Mouse (Mus musculus): ENCODE measurements around the gene Kif19a. TPM values are rescaled to one million over a fixed set of nuclear protein-coding genes. Genes with fewer than 3 reads are reported as not detected.

Kif19a gene
- polyA plus RNA-seq, 1 experiment from 2014 or later = 0.15 TPM

DNA sequence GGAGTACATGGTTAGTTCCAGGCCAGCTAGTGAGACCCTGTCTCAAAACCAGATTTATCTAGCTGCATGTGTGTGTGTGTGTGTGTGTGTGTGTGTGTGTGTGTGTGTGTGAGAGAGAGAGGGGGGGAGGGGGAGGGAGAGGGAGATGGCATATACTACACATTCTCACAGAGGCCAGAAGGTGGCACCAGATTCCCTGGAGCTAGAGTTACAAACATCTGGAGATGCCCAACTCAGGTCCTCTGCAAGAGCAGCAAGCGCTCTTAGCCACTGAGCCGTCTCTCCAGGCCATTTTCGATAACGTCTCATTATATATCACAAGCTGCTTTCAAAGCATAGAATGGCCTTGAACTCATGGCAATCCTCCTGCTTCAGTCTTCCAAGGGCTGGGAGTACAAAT lies 33.5 kb upstream of the Kif19a start:
- H3K27me3 ChIP-seq = 0 out of 2 replicates have a peak, but pooled peaks cover 5% of the 10 kb centered on the region
- WGBS = 62% methylated on average over 4 of the region's 4 CpGs
- no peak overlapping the region for H3K4me3 ChIP-seq
- no peak for ATAC-seq (ENCODE audit: insufficient number of reproducible peaks, low FRiP score, low TSS enrichment, low read depth)
- no peaks in the 10 kb centered on the region for H3K9me3 ChIP-seq
- H3K36me3 ChIP-seq = no peaks in the 10 kb centered on the region
- H3K9ac ChIP-seq = no peak overlapping the region
- peaks cover 16% of the 10 kb centered on the region for H3K4me1 ChIP-seq
- H3K27ac ChIP-seq = no peak overlapping the region
- H3K4me2 ChIP-seq = no peak overlapping the region

DNA sequence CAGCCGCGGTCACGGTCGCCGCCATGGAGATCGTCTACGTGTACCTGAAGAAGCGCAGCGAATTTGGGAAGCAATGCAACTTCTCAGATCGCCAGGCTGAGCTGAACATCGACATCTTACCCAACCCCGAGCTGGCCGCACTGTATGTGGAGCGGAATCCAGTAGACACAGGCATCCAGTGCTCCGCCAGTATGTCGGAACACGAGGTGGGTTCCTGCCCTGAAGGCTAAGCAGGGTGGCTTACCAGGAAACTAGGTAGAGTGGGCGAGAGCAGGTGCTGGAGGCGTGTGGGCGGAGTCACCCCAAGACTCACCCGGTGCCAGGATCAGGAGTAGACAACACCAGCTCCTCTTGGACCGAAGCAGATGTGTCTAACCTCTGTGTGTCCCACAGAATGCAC lies 32.3 kb upstream of the Kif19a start:
- peaks cover 8% of the 10 kb centered on the region for H3K4me1 ChIP-seq
- H3K9me3 ChIP-seq = no peaks in the 10 kb centered on the region
- H3K27me3 ChIP-seq = no peaks in the 10 kb centered on the region
- no peaks in the 10 kb centered on the region for H3K36me3 ChIP-seq
- no peak overlapping the region for H3K4me3 ChIP-seq
- no peak overlapping the region for H3K27ac ChIP-seq
- no peak overlapping the region for H3K4me2 ChIP-seq
- no peak for ATAC-seq (ENCODE audit: insufficient number of reproducible peaks, low FRiP score, low TSS enrichment, low read depth)
- 81% methylated on average over 22 of the region's 22 CpGs for WGBS
- H3K9ac ChIP-seq = no peak overlapping the region

DNA sequence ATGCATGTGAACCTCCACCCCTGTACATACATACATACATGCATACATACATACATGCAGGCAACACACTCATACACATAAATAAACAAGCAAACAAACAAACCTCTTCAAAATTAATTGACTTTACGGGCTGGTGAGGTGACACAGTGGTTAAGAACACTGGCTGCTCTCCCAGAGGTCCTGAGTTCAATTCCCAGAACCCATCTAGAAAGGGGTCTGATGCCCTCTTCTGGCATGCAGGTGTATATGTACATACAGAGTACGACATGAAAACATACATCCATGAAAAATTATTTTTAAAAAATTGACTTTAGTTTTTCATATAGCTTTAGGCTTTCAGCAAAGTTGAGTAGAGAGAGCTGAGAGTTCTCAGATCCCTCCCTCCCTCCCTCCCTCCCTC lies 29.1 kb upstream of the Kif19a start:
- Histone ChIP-seq H3K36me3 (no peaks in the 10 kb centered on the region), H3K4me3 (no peak overlapping the region), H3K9ac (no peak overlapping the region), H3K27ac (no peak overlapping the region), H3K9me3 (no peaks in the 10 kb centered on the region), H3K4me1 (peaks cover 9% of the 10 kb centered on the region; the same call in 1 of the 2 replicates), H3K27me3 (0 out of 2 replicates have a peak, but pooled peaks cover 3% of the 10 kb centered on the region), H3K4me2 (no peak overlapping the region)
- no peak for ATAC-seq (ENCODE audit: insufficient number of reproducible peaks, low FRiP score, low TSS enrichment, low read depth)
- WGBS = 75% methylated on average over 2 of the region's 2 CpGs

DNA sequence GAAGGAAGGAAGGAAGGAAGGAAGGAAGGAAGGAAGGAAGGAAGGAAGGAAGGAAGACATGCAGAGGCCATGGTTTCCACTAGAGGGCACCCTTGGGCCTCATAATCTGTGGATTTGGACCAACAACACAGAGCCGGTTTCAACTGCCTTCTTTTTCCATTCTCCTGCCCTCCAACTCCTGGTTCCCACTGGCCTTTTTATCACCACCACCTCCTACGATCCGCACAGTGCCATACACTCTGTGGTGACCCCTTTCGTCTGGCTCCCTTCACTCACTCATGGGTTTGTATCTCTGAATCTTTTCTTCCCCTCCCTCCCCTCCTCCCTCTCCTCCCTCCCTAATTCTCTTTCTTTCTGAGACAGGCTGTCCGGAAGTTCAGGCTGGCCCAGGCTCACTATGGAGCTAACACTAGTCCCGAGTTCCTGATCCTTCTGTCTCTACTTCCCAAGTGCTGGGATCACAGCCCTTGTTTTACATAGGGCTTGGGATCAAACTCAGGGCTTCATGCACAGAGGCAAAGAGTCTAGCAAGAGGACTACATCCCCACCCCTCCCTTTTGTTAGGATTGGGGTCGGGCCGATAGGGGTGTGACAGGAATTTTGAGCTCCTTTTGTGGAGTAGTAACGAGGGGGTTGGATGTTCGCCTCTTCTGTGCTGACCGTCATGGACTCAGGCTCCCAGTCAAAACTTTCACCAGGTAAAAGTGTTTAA lies 28.1 kb upstream of the Kif19a start:
- H3K9me3 ChIP-seq = no peaks in the 10 kb centered on the region
- no peak overlapping the region for H3K9ac ChIP-seq
- peaks cover 9% of the 10 kb centered on the region; the same call in 1 of the 2 replicates for H3K4me1 ChIP-seq
- no peak for ATAC-seq (ENCODE audit: insufficient number of reproducible peaks, low FRiP score, low TSS enrichment, low read depth)
- 41% methylated on average over 11 of the region's 11 CpGs for WGBS
- H3K27me3 ChIP-seq = 0 out of 2 replicates have a peak, but pooled peaks cover 3% of the 10 kb centered on the region
- no peak overlapping the region for H3K4me3 ChIP-seq
- H3K36me3 ChIP-seq = no peaks in the 10 kb centered on the region
- no peak overlapping the region for H3K4me2 ChIP-seq
- no peak overlapping the region for H3K27ac ChIP-seq

DNA sequence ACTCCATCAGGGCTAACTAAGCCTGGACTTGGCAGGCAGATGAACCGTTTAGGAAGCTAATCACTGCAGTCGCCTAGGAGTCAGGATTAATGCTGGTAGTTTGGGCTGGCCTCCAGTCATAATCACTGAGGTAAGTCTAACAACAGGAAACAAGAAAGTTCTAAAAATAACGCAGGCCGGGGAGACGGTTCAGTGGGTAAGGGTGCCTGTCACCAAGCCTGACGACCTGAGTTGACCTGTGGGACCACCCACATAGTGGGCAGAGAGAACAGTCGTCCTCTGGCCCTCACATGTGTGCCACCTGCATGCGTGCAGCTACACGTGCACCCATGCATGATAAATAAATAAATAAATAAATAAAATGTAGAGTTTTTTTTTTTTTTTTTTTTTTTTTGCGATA lies 24.6 kb upstream of the Kif19a start:
- no peak overlapping the region for H3K4me3 ChIP-seq
- H3K9ac ChIP-seq = no peak overlapping the region
- 33% methylated on average over 10 of the region's 10 CpGs for WGBS
- H3K27me3 ChIP-seq = 0 out of 2 replicates have a peak, but pooled peaks cover 3% of the 10 kb centered on the region
- H3K9me3 ChIP-seq = no peaks in the 10 kb centered on the region
- no peak overlapping the region for H3K4me2 ChIP-seq
- no peak for ATAC-seq (ENCODE audit: insufficient number of reproducible peaks, low FRiP score, low TSS enrichment, low read depth)
- H3K36me3 ChIP-seq = no peaks in the 10 kb centered on the region
- H3K27ac ChIP-seq = no peak overlapping the region
- H3K4me1 ChIP-seq = peaks cover 9% of the 10 kb centered on the region; the same call in 1 of the 2 replicates

DNA sequence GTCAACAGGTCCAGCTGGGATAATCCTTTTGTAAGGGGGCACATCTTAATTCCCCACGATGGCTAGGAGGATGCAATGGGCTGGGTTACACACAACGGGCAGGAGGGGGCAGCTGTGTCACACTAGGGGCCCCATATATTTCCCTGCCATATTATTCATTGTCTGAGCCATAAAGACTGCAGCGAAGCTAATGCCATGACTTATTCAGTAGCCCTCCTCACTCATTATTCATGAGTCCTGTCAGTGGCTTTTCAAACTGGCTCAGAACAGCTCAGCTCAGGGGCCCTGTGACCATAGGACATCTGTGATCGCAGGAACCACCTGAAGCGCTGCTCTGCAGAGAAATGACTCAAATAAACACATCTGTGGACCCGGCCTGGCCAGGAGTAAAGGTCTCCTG lies 23.7 kb upstream of the Kif19a start:
- Histone ChIP-seq H3K36me3 (no peaks in the 10 kb centered on the region), H3K4me1 (peaks cover 9% of the 10 kb centered on the region; the same call in 1 of the 2 replicates), H3K4me3 (no peak overlapping the region), H3K9ac (no peak overlapping the region), H3K27me3 (0 out of 2 replicates have a peak, but pooled peaks cover 3% of the 10 kb centered on the region), H3K4me2 (no peak overlapping the region), H3K27ac (no peak overlapping the region), H3K9me3 (no peaks in the 10 kb centered on the region)
- 46% methylated on average over 6 of the region's 6 CpGs for WGBS
- ATAC-seq (ENCODE audit: insufficient number of reproducible peaks, low FRiP score, low TSS enrichment, low read depth) = no peak

DNA sequence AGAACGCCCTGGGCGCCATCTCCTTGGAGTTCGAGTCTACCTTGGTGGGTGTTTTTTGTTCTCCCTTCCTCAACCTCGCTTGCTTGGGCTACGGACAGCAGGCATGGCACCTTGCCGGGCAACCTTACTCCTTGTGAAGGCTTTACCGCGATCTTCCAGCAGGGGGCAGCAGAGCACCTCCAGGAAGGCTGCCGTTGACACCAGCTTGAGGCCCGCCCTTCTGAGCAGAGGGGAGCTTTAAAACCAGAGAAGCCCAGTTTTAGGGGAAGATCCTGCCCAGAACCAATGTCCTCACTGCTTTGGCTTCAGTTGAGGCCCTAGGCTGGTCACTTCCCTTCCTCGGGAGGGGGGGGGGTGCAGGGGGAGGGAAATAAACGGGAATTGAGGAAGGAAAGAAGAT lies 20.1 kb upstream of the Kif19a start:
- no peak overlapping the region for H3K27ac ChIP-seq
- no peaks in the 10 kb centered on the region for H3K9me3 ChIP-seq
- H3K4me1 ChIP-seq = peaks cover 5% of the 10 kb centered on the region; the same call in 1 of the 2 replicates
- peak overlapping the region; percentile 34; the same call in 1 of the 2 replicates for H3K4me2 ChIP-seq
- H3K4me3 ChIP-seq = no peak overlapping the region
- ATAC-seq (ENCODE audit: insufficient number of reproducible peaks, low FRiP score, low TSS enrichment, low read depth) = no peak
- no peaks in the 10 kb centered on the region for H3K27me3 ChIP-seq
- no peak overlapping the region for H3K9ac ChIP-seq
- 3% methylated on average over 12 of the region's 12 CpGs for WGBS
- H3K36me3 ChIP-seq = no peaks in the 10 kb centered on the region

DNA sequence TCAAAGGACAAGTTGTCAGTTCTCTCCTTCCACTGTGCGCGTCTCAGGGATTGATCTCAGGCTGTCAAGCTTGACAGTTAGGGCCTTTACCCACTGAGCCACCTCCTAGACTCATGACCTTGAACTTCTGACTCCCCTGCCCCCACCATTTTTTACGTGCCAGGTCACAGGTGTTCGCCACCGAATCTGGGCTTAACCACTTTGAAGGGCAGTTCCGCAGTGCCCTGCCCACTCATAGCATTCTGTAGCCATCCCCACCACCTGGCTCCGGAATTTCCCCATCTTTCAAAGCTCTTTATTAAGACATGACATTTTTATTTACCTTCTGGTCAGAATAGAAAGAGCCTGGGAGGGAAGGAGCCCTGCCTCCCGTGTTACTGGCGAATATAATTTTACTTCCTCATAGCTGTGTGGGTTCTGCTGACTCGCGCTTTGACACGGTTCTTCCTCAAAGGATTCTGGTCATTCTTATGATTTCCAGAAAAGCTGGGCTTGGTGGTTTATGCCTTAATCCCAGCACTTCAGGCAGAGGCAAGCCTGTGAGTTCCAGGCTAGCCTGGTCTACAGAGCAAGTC lies 17.5 kb upstream of the Kif19a start:
- 0 out of 2 replicates have a peak, but pooled peaks cover 2% of the 10 kb centered on the region for H3K27me3 ChIP-seq
- no peak overlapping the region for H3K27ac ChIP-seq
- WGBS = 55% methylated on average over 12 of the region's 12 CpGs
- no peak for ATAC-seq (ENCODE audit: insufficient number of reproducible peaks, low FRiP score, low TSS enrichment, low read depth)
- H3K9me3 ChIP-seq = no peaks in the 10 kb centered on the region
- no peak overlapping the region for H3K4me2 ChIP-seq
- no peaks in the 10 kb centered on the region for H3K4me1 ChIP-seq
- H3K36me3 ChIP-seq = no peaks in the 10 kb centered on the region
- no peak overlapping the region for H3K4me3 ChIP-seq
- H3K9ac ChIP-seq = no peak overlapping the region

DNA sequence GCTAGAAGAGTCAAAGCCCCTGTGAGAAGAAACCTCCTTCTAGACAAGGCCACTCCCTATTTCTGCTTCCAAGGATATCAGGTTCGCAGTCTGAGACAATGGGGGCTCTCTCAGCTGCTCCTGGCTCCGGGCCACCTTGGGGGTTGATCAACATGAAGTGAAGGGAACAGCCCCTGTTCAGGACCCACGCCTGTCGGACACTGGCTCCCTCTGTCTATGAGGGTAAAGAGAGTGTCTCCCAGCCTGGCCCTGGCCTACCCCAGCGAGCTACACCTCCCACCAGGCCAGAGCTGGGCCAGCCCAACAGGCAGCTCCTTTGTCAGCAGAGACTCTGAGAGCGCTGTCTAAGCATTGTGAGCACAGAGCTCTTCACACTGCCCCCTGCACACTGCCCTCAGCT lies 4.7 kb downstream of the Kif19a start:
- H3K27ac ChIP-seq = no peak overlapping the region
- no peak overlapping the region for H3K4me3 ChIP-seq
- H3K4me2 ChIP-seq = no peak overlapping the region
- H3K36me3 ChIP-seq = no peaks in the 10 kb centered on the region
- no peak overlapping the region for H3K9ac ChIP-seq
- H3K9me3 ChIP-seq = no peaks in the 10 kb centered on the region
- H3K4me1 ChIP-seq = peaks cover 12% of the 10 kb centered on the region
- ATAC-seq (ENCODE audit: insufficient number of reproducible peaks, low FRiP score, low TSS enrichment, low read depth) = no peak
- peaks cover 30% of the 10 kb centered on the region for H3K27me3 ChIP-seq
- WGBS = 49% methylated on average over 6 of the region's 6 CpGs

DNA sequence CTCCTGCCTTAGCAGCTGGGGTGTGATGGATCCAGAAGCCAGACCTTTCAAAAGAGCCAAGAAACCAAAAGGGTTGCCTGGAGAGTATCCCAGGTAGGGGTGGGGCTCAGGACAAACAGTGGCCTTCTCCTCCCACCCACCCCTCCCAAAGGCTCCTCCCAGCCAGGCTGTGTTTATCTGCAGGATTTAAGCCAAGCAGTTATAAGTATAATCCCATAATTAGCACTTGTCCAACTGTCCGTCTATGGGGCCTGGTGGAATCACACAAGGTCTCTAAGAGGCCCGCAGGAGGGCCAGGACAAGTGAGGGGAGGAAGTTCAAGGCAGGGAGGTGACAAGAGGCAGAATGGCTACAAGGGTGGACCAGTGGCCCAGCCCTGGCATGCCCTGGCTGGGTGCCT lies 6.7 kb downstream of the Kif19a start:
- H3K9me3 ChIP-seq = no peaks in the 10 kb centered on the region
- ATAC-seq (ENCODE audit: insufficient number of reproducible peaks, low FRiP score, low TSS enrichment, low read depth) = no peak

DNA sequence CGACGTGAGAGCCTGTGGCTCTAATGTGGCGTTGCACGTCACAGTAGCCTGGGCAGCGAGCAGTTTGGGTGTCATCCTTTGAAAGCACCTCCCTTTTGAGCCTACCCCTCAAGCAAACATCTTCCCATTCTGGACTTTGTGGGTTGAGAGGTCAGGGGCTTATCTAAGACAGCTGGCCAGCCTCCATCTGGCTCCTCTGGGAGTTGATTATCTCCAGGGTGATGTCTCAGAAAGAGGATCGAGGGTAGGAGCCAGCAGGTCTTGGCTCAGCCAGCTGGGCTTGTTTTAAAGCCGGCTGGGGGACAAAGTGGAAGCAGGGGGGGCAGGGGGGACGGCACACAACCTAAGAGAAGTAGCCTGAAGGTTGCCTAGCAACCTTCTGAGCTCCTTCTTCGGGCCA lies 14.9 kb downstream of the Kif19a start:
- no peak overlapping the region for H3K27ac ChIP-seq
- no peaks in the 10 kb centered on the region for H3K36me3 ChIP-seq
- no peaks in the 10 kb centered on the region for H3K9me3 ChIP-seq
- H3K27me3 ChIP-seq = peaks cover 59% of the 10 kb centered on the region
- 47% methylated on average over 9 of the region's 9 CpGs for WGBS
- no peak overlapping the region for H3K4me2 ChIP-seq
- no peak overlapping the region for H3K4me3 ChIP-seq
- H3K9ac ChIP-seq = no peak overlapping the region
- ATAC-seq (ENCODE audit: insufficient number of reproducible peaks, low FRiP score, low TSS enrichment, low read depth) = no peak
- H3K4me1 ChIP-seq = 0 out of 2 replicates have a peak, but pooled peaks cover 2% of the 10 kb centered on the region

More for the DNA sequence above, 6.7 kb downstream of the Kif19a start:
- H3K9ac ChIP-seq = no peak overlapping the region
- no peaks in the 10 kb centered on the region for H3K36me3 ChIP-seq
- H3K27ac ChIP-seq = no peak overlapping the region
- no peak overlapping the region for H3K4me2 ChIP-seq
- H3K4me3 ChIP-seq = no peak overlapping the region
- 65% methylated on average over 2 of the region's 2 CpGs for WGBS
- H3K4me1 ChIP-seq = peaks cover 6% of the 10 kb centered on the region; the same call in 1 of the 2 replicates
- H3K27me3 ChIP-seq = peaks cover 12% of the 10 kb centered on the region

DNA sequence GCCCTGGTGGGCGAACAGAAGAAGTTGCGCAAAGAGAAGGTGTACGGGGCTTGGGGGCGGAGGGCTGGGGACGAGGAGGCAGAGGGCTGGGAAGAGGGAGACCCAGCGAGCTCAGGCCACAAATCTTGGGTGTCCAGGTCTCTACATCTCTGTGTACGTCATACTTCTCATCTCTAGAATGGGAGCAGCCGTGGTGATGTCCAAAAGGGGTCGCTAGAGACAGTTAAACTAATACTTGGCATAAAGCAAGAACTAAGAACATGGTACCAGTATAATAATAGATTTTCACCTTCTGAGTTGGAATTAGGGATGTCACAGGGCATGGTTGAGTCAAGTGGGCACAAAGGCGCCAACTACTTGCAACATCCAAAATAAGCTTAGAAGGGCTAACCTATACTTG lies 20.7 kb downstream of the Kif19a start:
- Histone ChIP-seq H3K4me1 (peaks cover 16% of the 10 kb centered on the region), H3K4me3 (peak overlapping the region; percentile 26), H3K36me3 (no peaks in the 10 kb centered on the region), H3K9me3 (no peaks in the 10 kb centered on the region), H3K27ac (no peak overlapping the region), H3K9ac (no peak overlapping the region), H3K4me2 (peak overlapping the region; percentile 56), H3K27me3 (peaks cover 97% of the 10 kb centered on the region)
- WGBS = 45% methylated on average over 10 of the region's 10 CpGs
- no peak for ATAC-seq (ENCODE audit: insufficient number of reproducible peaks, low FRiP score, low TSS enrichment, low read depth)

Measured in limb, embryonic 15.5 days (tissue).